Mouse (Mus musculus) heart, embryonic 11.5 days (tissue): ENCODE results near the gene Rd3. TPM values are rescaled to one million over a fixed set of nuclear protein-coding genes. Genes with fewer than 3 reads are reported as not detected.
A peak's percentile ranks its signal among the peaks of the same experiment; 100 is the strongest.

ENCODE experiments used
- ATAC-seq: fragments of 200-750 bp; cut with Nextera tagmentation; replicated peaks from 2 replicates; pipeline ENCODE4 v1.8.0; 2017; ENCODE audit warnings: moderate library complexity; ENCODE audit not compliant: insufficient number of reproducible peaks, low FRiP score, low TSS enrichment
- H3K27ac ChIP-seq: fragments of 300-500 bp; sonication (generic); 2 replicates; pipeline ENCODE4 v1.5.1; 2014; ENCODE audit warnings: mild to moderate bottlenecking, low read depth, low read length
- H3K27me3 ChIP-seq: fragments of 300-500 bp; sonication (generic); 2 replicates; pipeline ENCODE4 v1.6.1; 2014; ENCODE audit warnings: mild to moderate bottlenecking, low read length, mixed read lengths; ENCODE audit not compliant: control insufficient read depth, insufficient read depth
- H3K36me3 ChIP-seq: fragments of 300-500 bp; sonication (generic); 2 replicates; pipeline ENCODE4 v1.6.1; 2014; ENCODE audit warnings: mild to moderate bottlenecking, low read length, moderate library complexity, mixed read lengths; ENCODE audit not compliant: control insufficient read depth, insufficient read depth
- H3K4me1 ChIP-seq: fragments of 300-500 bp; sonication (generic); 2 replicates; pipeline ENCODE4 v1.6.1; 2014; ENCODE audit warnings: low read length; ENCODE audit not compliant: control insufficient read depth, insufficient read depth
- H3K4me2 ChIP-seq: fragments of 300-500 bp; sonication (generic); 2 replicates; pipeline ENCODE4 v1.6.1; 2014; ENCODE audit warnings: mild to moderate bottlenecking, moderate library complexity
- H3K4me3 ChIP-seq: fragments of 300-500 bp; sonication (generic); 2 replicates; pipeline ENCODE4 v1.5.1; 2014; ENCODE audit warnings: low read depth, low read length
- H3K9ac ChIP-seq: fragments of 300-500 bp; sonication (generic); 2 replicates; pipeline ENCODE4 v1.6.1; 2014; ENCODE audit warnings: mild to moderate bottlenecking, low read depth, low read length, moderate library complexity
- H3K9me3 ChIP-seq: fragments of 300-500 bp; sonication (generic); replicated peaks from 2 replicates; pipeline ENCODE4 v1.6.1; 2016; ENCODE audit warnings: low read length; ENCODE audit not compliant: control insufficient read depth
- WGBS: fragments of 180-500 bp; shearing (Covaris S2); extraction: QIAGEN DNeasy Blood & Tissue Kit; methylation state at CpG from one replicate; pipeline ENCODE4 v1.1.7; 2014; ENCODE audit not compliant: insufficient replicate concordance; 5-methylcytosine and 5-hydroxymethylcytosine counted together
- polyA plus RNA-seq: library from polyadenylated mRNA; unstranded; fragments of >200 nt; fragmentation: Nextera tagmentation; extraction: Ambion mirVana; gene quantifications from 2 replicates; pipeline ENCODE4 v1.2.1, GENCODE M21; 2014

Rd3 gene
- polyA plus RNA-seq, 1 experiment from 2014 or later = 1.0 TPM

DNA sequence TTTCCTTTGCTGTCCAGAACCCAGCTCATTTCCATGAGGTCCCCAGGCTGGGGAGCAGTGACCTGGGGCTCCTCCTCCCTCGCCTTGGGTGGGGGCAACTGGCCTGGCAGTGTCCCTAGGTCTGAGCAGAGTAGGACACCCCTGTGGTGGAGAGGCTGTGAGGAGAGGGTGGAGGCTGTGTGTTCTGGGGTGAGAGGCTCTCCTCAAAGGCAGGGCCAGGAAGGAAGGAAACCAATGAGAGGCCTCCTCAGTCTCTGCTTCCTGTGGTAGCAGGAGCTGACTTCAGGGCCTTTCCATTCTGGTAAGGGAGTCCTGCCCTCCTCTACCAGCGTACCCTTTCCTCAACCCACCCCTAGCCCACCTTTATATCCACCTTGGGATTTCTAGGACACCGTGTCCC lies 20.9 kb upstream of the Rd3 start:
- ATAC-seq = no peak

GRCm38 (mm10) chr1:191956871-191957270 lies 20.3 kb upstream of the Rd3 start:
- no peak for ATAC-seq
- Histone ChIP-seq H3K36me3 (no peaks in the 10 kb centered on the region), H3K4me1 (no peaks in the 10 kb centered on the region), H3K9ac (no peak overlapping the region), H3K4me2 (no peak overlapping the region), H3K9me3 (no peaks in the 10 kb centered on the region), H3K27ac (no peak overlapping the region), H3K27me3 (no peaks in the 10 kb centered on the region), H3K4me3 (no peak overlapping the region)
- 85% methylated on average over 2 of the region's 2 CpGs for WGBS

More for the DNA sequence above, 20.9 kb upstream of the Rd3 start:
- no peaks in the 10 kb centered on the region for H3K9me3 ChIP-seq
- no peaks in the 10 kb centered on the region for H3K27me3 ChIP-seq
- 62% methylated on average over 3 of the region's 3 CpGs for WGBS
- H3K4me1 ChIP-seq = no peaks in the 10 kb centered on the region
- no peak overlapping the region for H3K27ac ChIP-seq
- no peak overlapping the region for H3K4me3 ChIP-seq
- no peaks in the 10 kb centered on the region for H3K36me3 ChIP-seq
- H3K4me2 ChIP-seq = no peak overlapping the region
- no peak overlapping the region for H3K9ac ChIP-seq

- 97% methylated on average over 3 of the region's 3 CpGs for WGBS
- H3K9ac ChIP-seq = no peak overlapping the region
- no peak overlapping the region for H3K27ac ChIP-seq
- H3K4me2 ChIP-seq = no peak overlapping the region
- H3K4me1 ChIP-seq = no peaks in the 10 kb centered on the region
- no peaks in the 10 kb centered on the region for H3K9me3 ChIP-seq
- ATAC-seq = no peak
- H3K4me3 ChIP-seq = no peak overlapping the region
- no peaks in the 10 kb centered on the region for H3K27me3 ChIP-seq
- no peaks in the 10 kb centered on the region for H3K36me3 ChIP-seq
These were observed 19.8 kb upstream of the Rd3 start for GRCm38 (mm10) chr1:191957321-191957720.

GRCm38 (mm10) chr1:191960946-191961345 lies 16.2 kb upstream of the Rd3 start:
- WGBS = 68% methylated on average over 2 of the region's 2 CpGs
- no peak overlapping the region for H3K4me2 ChIP-seq
- no peak overlapping the region for H3K4me3 ChIP-seq
- H3K36me3 ChIP-seq = no peaks in the 10 kb centered on the region
- no peaks in the 10 kb centered on the region for H3K27me3 ChIP-seq
- H3K4me1 ChIP-seq = no peaks in the 10 kb centered on the region
- H3K27ac ChIP-seq = no peak overlapping the region
- no peaks in the 10 kb centered on the region for H3K9me3 ChIP-seq
- no peak for ATAC-seq
- no peak overlapping the region for H3K9ac ChIP-seq

DNA sequence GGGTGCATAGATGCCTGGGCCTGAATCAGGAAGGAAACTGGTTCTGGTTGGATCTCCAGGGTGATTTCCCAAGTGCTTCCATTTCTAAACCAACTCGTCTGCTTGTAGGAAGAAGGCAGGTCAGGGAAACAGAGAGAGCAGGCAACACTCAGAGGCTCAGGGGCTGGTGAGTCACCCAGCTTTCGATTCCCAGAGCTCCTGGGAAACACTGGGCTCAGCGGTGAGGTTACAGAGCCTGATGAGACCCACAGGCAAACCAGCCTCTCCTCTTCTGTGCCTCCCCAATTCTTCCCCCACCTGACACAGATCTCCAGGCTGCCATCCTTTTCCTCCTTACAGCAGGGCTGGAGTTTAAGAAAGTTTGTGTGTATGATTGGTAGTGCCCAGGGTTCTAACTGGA lies 13.8 kb upstream of the Rd3 start:
- H3K9me3 ChIP-seq = no peaks in the 10 kb centered on the region
- H3K9ac ChIP-seq = no peak overlapping the region
- no peaks in the 10 kb centered on the region for H3K27me3 ChIP-seq
- H3K36me3 ChIP-seq = no peaks in the 10 kb centered on the region
- no peak overlapping the region for H3K27ac ChIP-seq
- WGBS = 56% methylated on average over 3 of the region's 3 CpGs
- H3K4me3 ChIP-seq = no peak overlapping the region
- ATAC-seq = no peak
- H3K4me2 ChIP-seq = no peak overlapping the region
- H3K4me1 ChIP-seq = no peaks in the 10 kb centered on the region

DNA sequence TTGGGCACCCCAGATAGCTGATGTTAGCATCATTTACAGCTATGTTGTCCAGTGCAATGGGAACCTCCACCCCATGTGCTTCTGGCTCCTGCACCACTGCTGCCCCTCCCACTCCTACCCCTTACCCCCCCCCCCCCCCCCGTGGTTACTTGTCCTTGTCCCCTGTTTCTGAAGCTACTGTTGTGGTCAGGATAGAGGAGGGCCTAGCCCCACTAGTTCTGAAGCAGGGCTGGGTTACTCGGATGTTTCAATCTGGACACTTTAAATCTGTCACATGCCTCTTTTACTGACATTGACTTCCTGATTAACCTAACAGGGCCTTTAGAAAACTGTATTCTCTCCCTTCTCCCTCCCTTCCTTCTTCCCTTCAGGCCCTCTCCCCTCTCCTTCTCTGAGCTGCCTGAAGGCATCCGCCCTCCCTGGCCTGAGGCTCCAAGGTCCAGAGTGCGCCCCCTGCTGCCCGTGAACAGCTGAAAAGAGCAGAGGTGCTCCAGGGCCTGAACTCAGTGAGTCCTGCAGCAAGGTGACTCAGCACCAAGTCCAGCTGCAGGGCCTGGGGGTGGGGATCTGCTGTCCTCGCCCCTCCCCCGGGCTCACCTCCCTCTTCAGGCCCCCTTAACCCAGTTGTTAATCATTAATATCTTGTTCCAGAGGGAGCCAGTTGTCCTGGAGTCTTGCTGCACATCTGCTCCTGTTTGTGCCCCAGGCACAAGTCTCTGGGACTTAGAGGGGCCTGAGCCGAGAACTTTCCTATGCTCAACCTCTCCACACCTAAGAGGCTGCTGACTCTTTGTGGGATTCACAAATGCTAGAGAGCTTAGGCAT lies 13.0 kb upstream of the Rd3 start:
- H3K9ac ChIP-seq = no peak overlapping the region
- H3K4me3 ChIP-seq = no peak overlapping the region
- H3K27ac ChIP-seq = no peak overlapping the region
- no peaks in the 10 kb centered on the region for H3K9me3 ChIP-seq
- H3K4me1 ChIP-seq = no peaks in the 10 kb centered on the region
- peak; percentile 70 for ATAC-seq
- 24% methylated on average over 8 of the region's 8 CpGs for WGBS
- no peaks in the 10 kb centered on the region for H3K36me3 ChIP-seq
- H3K4me2 ChIP-seq = no peak overlapping the region
- no peaks in the 10 kb centered on the region for H3K27me3 ChIP-seq

GRCm38 (mm10) chr1:191964773-191965481 lies 12.2 kb upstream of the Rd3 start:
- Histone ChIP-seq H3K9me3 (no peaks in the 10 kb centered on the region), H3K27ac (no peak overlapping the region), H3K4me1 (no peaks in the 10 kb centered on the region), H3K4me2 (no peak overlapping the region), H3K36me3 (no peaks in the 10 kb centered on the region), H3K4me3 (no peak overlapping the region), H3K9ac (no peak overlapping the region), H3K27me3 (no peaks in the 10 kb centered on the region)
- WGBS = 19% methylated on average over 13 of the region's 13 CpGs
- peak; percentile 23; the same call in 1 of the 2 replicates for ATAC-seq

DNA sequence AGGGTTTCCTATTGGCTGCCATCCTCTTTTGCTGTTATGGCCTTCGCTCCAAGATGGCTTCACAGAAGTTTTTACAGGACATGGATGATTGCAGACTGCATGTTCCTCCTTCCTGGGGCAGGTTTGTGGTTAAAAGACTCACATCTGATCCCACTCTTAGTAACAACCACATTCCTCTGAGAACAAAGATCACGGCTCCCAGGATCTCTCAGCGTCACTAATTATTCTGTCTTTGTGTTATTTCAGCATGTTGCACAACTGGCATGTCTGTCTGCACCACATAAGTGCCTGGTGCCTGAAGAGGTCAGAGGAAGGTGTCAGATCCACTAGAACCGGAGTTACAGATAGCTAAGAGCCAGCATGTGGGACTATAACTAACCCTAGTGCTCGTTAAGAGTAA lies 7.2 kb upstream of the Rd3 start:
- ATAC-seq = no peak
- 64% methylated on average over 5 of the region's 5 CpGs for WGBS

More for the DNA sequence above, 7.2 kb upstream of the Rd3 start:
- no peak overlapping the region for H3K4me3 ChIP-seq
- no peaks in the 10 kb centered on the region for H3K9me3 ChIP-seq
- H3K27ac ChIP-seq = no peak overlapping the region
- H3K4me1 ChIP-seq = no peaks in the 10 kb centered on the region
- H3K36me3 ChIP-seq = no peaks in the 10 kb centered on the region
- no peak overlapping the region for H3K4me2 ChIP-seq
- no peak overlapping the region for H3K9ac ChIP-seq
- H3K27me3 ChIP-seq = no peaks in the 10 kb centered on the region
